Mouse (Mus musculus) liver, embryonic 14.5 days (tissue): ENCODE results near the gene Asdurf. TPM values are rescaled to one million over a fixed set of nuclear protein-coding genes. Genes with fewer than 3 reads are reported as not detected.
"Not testable (repeated sequence)": the region's sequence is repeated elsewhere in the genome, so short reads cannot be mapped to it uniquely, and the experiment has no call there.

ENCODE experiments used
- ATAC-seq: fragments of 200-750 bp; cut with Nextera tagmentation; 2 replicates; pipeline ENCODE4 v1.8.0; 2017; ENCODE audit warnings: moderate number of reproducible peaks, mild to moderate bottlenecking, moderate library complexity; ENCODE audit not compliant: insufficient read depth
- DNase-seq, 3 experiments: peaks; one replicate each; pipeline ENCODE4 v3.0.0-alpha.2; 2012 to 2013; ENCODE audit warnings: low read depth in 3 of 3, low spot score in 3 of 3
- H3K27ac ChIP-seq: fragments of 300-500 bp; sonication (generic); 2 replicates; pipeline ENCODE4 v1.5.1; 2014; ENCODE audit warnings: moderate library complexity, mild to moderate bottlenecking, control low read depth, inconsistent platforms
- H3K27me3 ChIP-seq: fragments of 300-500 bp; sonication (generic); 2 replicates; pipeline ENCODE4 v1.6.1; 2014; ENCODE audit warnings: mild to moderate bottlenecking, low read length, moderate library complexity; ENCODE audit not compliant: control insufficient read depth, insufficient read depth
- H3K36me3 ChIP-seq: fragments of 300-500 bp; sonication (generic); replicated peaks from 2 replicates; pipeline ENCODE4 v1.6.1; 2014; ENCODE audit warnings: low read depth; ENCODE audit not compliant: control insufficient read depth, insufficient read depth
- H3K4me1 ChIP-seq, 2 experiments: fragments of 200-500 bp in 1 of 2; fragments of 300-500 bp in 1 of 2; sonication (generic) in 1 of 2; replicated peaks; 2 replicates each; pipeline ENCODE4 v1.6.1; 2012 to 2014; ENCODE audit warnings: antibody characterized with exemption in 1 of 2, inconsistent platforms in 1 of 2, low read length in 1 of 2; ENCODE audit not compliant: control insufficient read depth in 2 of 2, insufficient read depth in 2 of 2
- H3K4me2 ChIP-seq: fragments of 300-500 bp; sonication (generic); 2 replicates; pipeline ENCODE4 v1.6.1; 2014; ENCODE audit warnings: low read depth, mild to moderate bottlenecking, control low read depth, moderate library complexity
- H3K4me3 ChIP-seq, 2 experiments: fragments of 200-500 bp in 1 of 2; fragments of 300-500 bp in 1 of 2; sonication (generic) in 1 of 2; 2 replicates each; pipeline ENCODE4 v1.5.1; 2012 to 2014; ENCODE audit warnings: low read depth in 2 of 2, low read length in 2 of 2, mild to moderate bottlenecking in 2 of 2, control low read depth in 1 of 2, inconsistent platforms in 1 of 2, moderate library complexity in 1 of 2; ENCODE audit not compliant: insufficient read depth in 1 of 2
- H3K9ac ChIP-seq: fragments of 300-500 bp; sonication (generic); replicated peaks from 2 replicates; pipeline ENCODE4 v1.6.1; 2014; ENCODE audit warnings: mild to moderate bottlenecking, control low read depth, moderate library complexity
- H3K9me3 ChIP-seq: fragments of 300-500 bp; sonication (generic); 2 replicates; pipeline ENCODE4 v1.6.1; 2016; ENCODE audit warnings: low read length, mixed read lengths; ENCODE audit not compliant: control insufficient read depth
- CTCF ChIP-seq: IDR thresholded peaks from 2 replicates; pipeline ENCODE4 v1.5.1; 2016; ENCODE audit warnings: antibody characterized with exemption, low read depth, control low read depth
- EP300 ChIP-seq: IDR thresholded peaks from 2 replicates; pipeline ENCODE4 v1.6.1; 2016; ENCODE audit warnings: antibody characterized with exemption, low read depth
- WGBS: fragments of 180-500 bp; shearing (Covaris S2); extraction: QIAGEN DNeasy Blood & Tissue Kit; methylation state at CpG from one replicate; pipeline ENCODE4 v1.1.7; 2014; ENCODE audit not compliant: insufficient replicate concordance; 5-methylcytosine and 5-hydroxymethylcytosine counted together
- polyA plus RNA-seq, 2 experiments: library from polyadenylated mRNA; depleted of rRNA in 1 of 2; stranded (reverse) in 1 of 2; unstranded in 1 of 2; fragments of >200 nt; fragmentation: Nextera tagmentation in 1 of 2; extraction: Ambion mirVana in 1 of 2; gene quantifications; 2 replicates each; pipeline versions ENCODE4 v1.2.1 to v1.2.3; 2012 to 2014

Asdurf gene
- polyA plus RNA-seq (2012; rRNA removed) (not detected in 2 replicates), polyA plus RNA-seq (2014; fragmentation: Nextera tagmentation; extraction: Ambion mirVana) (4.6 TPM in 1 of 2 replicates, not detected in the other)

GRCm38 (mm10) chr1:53352327-53353261, at the start of gene Asdurf, which contains the start of the genes Gm28551 and Asnsd1:
Gene Asdurf, minus strand, starts transcription at chr1:53352619.
Gene Gm28551, minus strand, starts transcription at chr1:53352667.
Gene Asnsd1, minus strand, starts transcription at chr1:53352752.
- Histone ChIP-seq H3K4me3 (peak within 1 kb of the TSS; percentile 81 to 88), H3K9me3 (no peaks in the 10 kb centered on the region), H3K27ac (peak within 1 kb of the TSS; percentile 88), H3K9ac (peak within 1 kb of the TSS; percentile 79), H3K27me3 (no peaks in the 10 kb centered on the region), H3K36me3 (peaks cover 9% of the 10 kb centered on the region), H3K4me1 (no peaks in the 10 kb centered on the region; a peak in 2 of 4 replicates), H3K4me2 (peak within 1 kb of the TSS; percentile 86)
- peak; percentile 100 for ATAC-seq
- WGBS: under 1% methylated on average over 43 of the region's 44 CpGs
- TF ChIP-seq EP300 (no peak), CTCF (peak; percentile 72)
- peak; percentile 89 to 96 (median 91) for DNase-seq

- H3K4me2 ChIP-seq, H3K27me3 ChIP-seq, H3K4me3 ChIP-seq, DNase-seq, H3K36me3 ChIP-seq, ATAC-seq, H3K9ac ChIP-seq, H3K4me1 ChIP-seq, H3K9me3 ChIP-seq, H3K27ac ChIP-seq: not testable (repeated sequence)
- 42% methylated on average over 21 of the region's 21 CpGs for WGBS
Observed at GRCm38 (mm10) chr1:53393936-53394760, 41.7 kb upstream of the Asdurf start.

GRCm38 (mm10) chr1:53388762-53389161, 36.3 kb upstream of the Asdurf start:
- Histone ChIP-seq H3K4me1 (no peaks in the 10 kb centered on the region), H3K4me2 (no peak overlapping the region), H3K36me3 (no peaks in the 10 kb centered on the region), H3K9me3 (no peaks in the 10 kb centered on the region), H3K27ac (no peak overlapping the region), H3K27me3 (no peaks in the 10 kb centered on the region), H3K9ac (no peak overlapping the region), H3K4me3 (no peak overlapping the region)
- ATAC-seq (no peak), DNase-seq (no peak)
- TF ChIP-seq EP300 (no peak), CTCF (no peak)
- WGBS: 74% methylated on average over 14 of the region's 14 CpGs

- Histone ChIP-seq H3K4me1 (no peaks in the 10 kb centered on the region), H3K9ac (no peak overlapping the region), H3K4me2 (no peak overlapping the region), H3K9me3 (no peaks in the 10 kb centered on the region), H3K4me3 (no peak overlapping the region), H3K27me3 (no peaks in the 10 kb centered on the region), H3K27ac (no peak overlapping the region), H3K36me3 (no peaks in the 10 kb centered on the region)
- TF ChIP-seq CTCF (no peak), EP300 (no peak)
- DNase-seq (no peak), ATAC-seq (no peak)
- WGBS: 55% methylated on average over 6 of the region's 6 CpGs
Observed at GRCm38 (mm10) chr1:53384085-53384688, 31.8 kb upstream of the Asdurf start.
